Mouse (Mus musculus) ES-Bruce4 (cell line): ENCODE results near the gene Trim39.

ENCODE experiments used
- CTCF ChIP-seq: IDR thresholded peaks from one replicate; pipeline ENCODE4 v1.8.1; 2011; ENCODE audit warnings: low read depth, low read length
- EP300 ChIP-seq: IDR thresholded peaks from 2 replicates; pipeline ENCODE4 v1.6.1; 2011; ENCODE audit warnings: low read depth, low read length; ENCODE audit not compliant: insufficient read depth
- POLR2A ChIP-seq: IDR thresholded peaks from one replicate; pipeline ENCODE4 v1.8.1; 2011; ENCODE audit warnings: low read length; ENCODE audit not compliant: insufficient read depth

GRCm38 (mm10) chr17:36244031-36244430 lies 28.0 kb downstream of the Trim39 start:
- TF ChIP-seq CTCF (no peak), POLR2A (no peak), EP300 (no peak)
